Mouse (Mus musculus) hindlimb bud, embryonic 11.5 days (tissue): Measurements from ENCODE around the gene Hoxc9.

Experiments
- DNase-seq: peaks from one replicate; pipeline ENCODE4 v3.0.0-alpha.2; 2012; ENCODE audit warnings: low read depth, low spot score; ENCODE audit errors: extremely low spot score

The Hoxc9 gene

GRCm38 (mm10) chr15:102998608-102999182, 22.5 kb downstream of the Hoxc9 start:
- no peak for DNase-seq

DNA sequence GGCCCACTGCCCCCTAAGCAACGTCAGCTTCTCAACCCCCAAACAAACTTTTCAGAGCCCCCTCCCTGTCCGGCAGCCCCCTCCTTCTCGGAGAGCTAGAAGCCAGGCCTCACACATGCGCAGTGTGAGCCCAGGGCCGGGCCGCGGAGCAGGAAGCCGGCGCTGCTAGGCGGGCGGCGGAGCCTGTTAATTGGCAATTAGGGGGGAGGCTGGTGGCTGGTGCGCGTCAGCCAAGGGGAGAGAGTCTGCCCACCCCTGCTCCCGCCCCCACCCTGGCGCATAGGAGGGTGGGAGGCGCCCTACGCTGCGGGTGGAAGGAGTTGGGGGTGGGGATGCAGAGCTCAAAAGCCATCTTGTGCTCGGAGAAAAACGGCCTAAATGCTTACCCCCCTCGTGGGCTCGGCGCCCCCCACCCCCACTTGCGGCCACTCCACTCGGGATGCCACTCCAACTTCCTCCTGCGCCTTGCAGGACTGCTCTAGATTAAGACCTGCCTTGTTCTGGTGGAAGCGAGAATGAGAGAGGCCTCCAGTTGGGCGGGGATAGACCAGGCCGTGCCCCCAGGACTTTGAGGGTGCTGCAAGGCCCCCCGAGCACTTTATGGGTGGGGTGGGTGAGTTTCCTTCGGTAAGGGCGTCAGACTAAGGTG, 23.1 kb downstream of the Hoxc9 start:
- DNase-seq = no peak

DNA sequence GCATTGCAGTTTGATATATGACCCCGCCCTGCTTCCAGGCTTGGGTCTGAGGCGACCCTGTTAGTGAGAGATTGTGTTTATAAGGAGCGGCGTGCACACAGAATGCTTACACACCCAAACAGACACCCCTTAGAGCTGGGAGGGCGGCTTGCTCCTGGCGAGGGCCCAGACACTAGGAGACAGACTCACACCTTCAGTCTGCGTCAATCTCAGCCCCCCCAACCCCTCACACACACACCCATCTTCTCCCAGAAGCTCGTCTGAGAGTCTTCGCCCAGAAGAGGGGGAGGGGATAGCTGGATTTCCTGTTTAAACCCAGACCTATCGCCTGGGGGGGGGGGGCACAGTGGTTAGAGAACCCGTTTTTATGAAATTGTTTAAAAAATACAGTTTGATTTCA, 23.7 kb downstream of the Hoxc9 start:
- no peak for DNase-seq

GRCm38 (mm10) chr15:103000501-103000901, 24.3 kb downstream of the Hoxc9 start:
- no peak for DNase-seq

- DNase-seq = no peak
These were observed 25.1 kb downstream of the Hoxc9 start for GRCm38 (mm10) chr15:103001370-103001769.

GRCm38 (mm10) chr15:103002156-103002555, 25.9 kb downstream of the Hoxc9 start:
- DNase-seq = no peak

DNA sequence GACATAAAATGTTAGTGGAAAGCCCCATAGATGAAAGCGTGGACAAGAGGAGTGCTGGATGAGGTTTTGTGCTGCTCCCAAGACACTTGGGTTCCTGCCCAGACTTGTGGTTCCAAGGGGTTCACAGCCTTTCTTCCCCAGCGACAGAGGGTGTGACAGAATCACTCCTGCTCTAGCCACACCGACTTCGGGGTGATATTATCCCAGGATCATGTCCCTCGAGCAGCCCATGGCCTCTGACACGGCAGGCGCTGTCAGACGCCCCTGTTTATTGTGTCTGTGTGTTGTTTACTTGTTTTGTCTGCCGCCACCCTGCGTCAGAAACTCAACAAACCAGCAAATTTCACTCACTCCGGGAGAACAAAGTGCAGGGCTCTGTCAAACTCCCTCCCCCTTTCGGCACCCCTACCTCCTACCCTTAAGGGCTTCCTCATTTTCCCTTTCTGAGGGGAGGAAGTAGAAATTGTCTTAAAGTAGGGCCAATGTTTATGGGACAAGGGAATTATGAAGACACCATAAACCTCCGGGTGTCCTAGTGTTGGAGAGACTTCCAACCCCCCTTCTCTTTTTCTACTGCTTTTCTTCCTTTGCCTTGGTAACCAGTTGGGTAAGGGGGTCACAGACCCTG, 26.7 kb downstream of the Hoxc9 start:
- DNase-seq = no peak

DNA sequence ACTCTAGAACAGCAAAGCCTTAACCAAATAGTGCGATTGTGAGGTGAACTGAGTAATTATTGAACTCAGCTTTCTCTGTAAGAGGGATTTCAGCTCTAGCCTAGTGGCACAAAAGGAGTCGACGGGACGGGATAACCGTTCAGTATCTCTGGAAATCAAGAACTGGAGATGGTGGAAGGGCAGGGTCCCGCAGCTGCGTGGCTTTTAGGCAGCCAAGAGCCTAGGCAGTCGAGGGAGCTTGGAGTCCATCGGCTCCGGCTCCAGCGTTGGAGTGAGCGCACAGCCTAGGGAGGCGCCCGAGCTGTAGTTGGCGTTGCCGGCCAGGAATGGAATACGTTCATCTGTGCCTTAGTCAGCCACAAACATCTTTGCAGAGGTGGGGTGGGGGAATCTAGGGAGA, 29.1 kb downstream of the Hoxc9 start:
- no peak for DNase-seq

DNA sequence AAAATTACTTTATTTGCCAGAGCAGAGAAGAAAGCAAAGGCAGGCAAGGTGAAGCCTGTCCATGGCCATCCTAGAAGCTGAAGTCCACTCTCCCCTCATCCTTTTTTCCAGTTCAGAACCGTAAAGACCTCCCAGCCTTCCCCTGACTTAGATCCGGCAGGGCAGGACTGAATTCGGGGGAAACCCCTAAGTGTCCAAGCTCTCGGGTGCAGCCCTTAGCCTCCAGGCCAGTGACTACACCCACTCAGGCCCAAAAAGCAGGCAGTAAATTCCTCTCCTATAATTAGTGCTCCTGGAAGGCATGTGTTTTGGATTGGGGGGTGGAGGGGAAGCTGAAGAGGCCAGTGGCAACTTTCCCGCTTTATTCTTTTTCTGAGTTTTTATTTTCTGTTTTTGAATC, 29.6 kb downstream of the Hoxc9 start:
- DNase-seq = no peak

- DNase-seq = no peak
These were observed 30.1 kb downstream of the Hoxc9 start for GRCm38 (mm10) chr15:103006326-103006725.

DNA sequence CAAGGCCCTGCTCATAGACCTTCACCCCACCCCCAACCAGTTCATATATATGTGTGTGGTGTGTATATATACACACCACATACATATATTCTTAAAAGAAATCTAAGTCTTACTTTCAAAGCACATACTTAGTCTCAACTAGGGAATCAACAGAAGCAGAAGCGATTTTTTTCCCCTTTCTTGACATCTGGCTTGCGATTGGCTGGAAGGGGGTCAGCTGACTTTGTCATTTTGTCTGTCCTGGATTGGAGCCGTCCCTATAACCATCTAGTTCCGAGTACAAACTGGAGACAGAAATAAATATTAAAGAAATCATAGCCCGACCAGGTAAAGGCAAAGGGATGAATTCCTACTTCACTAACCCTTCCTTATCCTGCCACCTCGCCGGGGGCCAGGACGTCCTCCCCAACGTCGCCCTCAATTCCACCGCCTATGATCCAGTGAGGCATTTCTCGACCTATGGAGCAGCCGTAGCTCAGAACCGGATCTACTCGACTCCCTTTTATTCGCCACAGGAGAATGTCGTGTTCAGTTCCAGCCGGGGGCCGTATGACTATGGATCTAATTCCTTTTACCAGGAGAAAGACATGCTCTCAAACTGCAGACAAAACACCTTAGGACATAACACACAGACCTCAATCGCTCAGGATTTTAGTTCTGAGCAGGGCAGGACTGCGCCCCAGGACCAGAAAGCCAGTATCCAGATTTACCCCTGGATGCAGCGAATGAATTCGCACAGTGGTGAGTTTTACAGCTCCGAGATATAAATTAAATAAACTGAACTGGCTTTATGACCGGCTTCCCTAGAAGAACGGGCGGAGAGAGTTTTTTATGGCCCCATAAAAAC, 33.2 kb downstream of the Hoxc9 start:
- DNase-seq = no peak

DNA sequence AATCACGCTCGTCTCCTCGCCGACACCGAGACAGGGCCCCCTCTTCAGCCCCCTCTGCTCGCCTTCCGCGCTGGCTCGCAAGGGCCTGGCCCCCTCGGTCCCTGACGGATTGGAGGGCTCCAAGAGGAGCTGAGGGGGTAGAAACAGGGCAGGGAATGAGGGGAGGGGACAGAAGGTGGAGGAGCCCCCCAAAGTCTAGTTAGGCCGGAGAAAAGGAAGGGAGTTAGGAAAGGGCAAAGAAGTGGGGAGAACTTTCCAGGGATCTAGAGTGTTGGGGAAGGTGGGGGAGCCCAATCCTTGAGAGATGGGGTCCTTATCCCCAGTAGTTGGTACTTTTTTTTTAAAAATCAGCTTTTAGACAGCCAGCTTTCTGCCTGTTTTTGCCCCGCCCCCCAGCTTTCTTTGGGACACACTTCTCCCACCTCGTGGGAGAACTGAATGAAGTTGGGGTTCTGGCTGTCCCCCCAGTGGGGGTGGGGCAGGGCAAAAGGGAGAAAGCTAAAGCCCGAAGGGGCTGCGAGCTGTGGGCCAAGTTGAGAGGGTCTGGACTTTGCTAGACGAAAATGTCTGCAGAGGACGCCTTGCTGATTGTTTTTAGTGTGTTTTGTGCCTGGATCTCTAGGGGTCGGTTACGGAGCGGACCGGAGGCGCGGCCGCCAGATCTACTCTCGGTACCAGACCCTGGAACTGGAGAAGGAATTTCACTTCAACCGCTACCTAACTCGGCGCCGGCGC, 34.0 kb downstream of the Hoxc9 start:
- DNase-seq = no peak

- DNase-seq = no peak
These were observed 34.8 kb downstream of the Hoxc9 start for GRCm38 (mm10) chr15:103010847-103011555.

- no peak for DNase-seq
These were observed 35.8 kb downstream of the Hoxc9 start for GRCm38 (mm10) chr15:103011928-103012486.

DNA sequence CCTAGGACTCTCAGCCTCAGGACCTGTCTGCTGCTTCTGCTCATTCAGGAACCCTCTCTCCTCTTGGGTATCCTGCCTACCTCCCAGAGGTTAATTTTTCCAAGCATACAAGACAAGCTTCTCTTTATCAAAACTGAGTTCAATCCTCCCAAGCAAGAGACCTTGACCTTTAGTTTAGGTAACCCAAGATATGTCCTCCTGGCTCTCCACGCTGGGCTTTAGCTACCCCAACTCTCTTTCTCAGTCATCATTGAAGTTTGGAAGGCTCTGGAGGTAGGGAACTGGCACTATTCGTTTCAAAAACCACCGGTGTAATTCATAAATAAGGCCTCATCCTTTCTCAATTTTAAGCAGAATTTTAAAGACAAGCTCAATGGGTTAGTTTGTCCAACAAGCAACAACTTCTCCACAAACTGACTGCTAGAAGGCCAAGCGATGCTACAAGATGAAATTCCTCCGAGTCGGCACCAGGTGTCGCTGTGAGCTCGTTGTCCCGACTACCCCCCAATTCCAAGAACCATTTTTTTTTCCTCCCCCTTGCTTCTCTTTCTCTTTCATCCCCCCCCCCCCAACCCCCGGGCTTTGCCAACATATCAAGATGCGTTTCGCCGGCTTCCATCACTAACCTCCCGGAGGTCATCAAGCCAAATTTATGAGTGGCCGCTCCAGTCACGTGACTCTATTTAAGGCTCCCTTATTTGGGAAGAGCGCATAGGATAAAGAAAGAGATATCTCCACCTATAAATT, 37.2 kb downstream of the Hoxc9 start:
- DNase-seq = no peak

DNA sequence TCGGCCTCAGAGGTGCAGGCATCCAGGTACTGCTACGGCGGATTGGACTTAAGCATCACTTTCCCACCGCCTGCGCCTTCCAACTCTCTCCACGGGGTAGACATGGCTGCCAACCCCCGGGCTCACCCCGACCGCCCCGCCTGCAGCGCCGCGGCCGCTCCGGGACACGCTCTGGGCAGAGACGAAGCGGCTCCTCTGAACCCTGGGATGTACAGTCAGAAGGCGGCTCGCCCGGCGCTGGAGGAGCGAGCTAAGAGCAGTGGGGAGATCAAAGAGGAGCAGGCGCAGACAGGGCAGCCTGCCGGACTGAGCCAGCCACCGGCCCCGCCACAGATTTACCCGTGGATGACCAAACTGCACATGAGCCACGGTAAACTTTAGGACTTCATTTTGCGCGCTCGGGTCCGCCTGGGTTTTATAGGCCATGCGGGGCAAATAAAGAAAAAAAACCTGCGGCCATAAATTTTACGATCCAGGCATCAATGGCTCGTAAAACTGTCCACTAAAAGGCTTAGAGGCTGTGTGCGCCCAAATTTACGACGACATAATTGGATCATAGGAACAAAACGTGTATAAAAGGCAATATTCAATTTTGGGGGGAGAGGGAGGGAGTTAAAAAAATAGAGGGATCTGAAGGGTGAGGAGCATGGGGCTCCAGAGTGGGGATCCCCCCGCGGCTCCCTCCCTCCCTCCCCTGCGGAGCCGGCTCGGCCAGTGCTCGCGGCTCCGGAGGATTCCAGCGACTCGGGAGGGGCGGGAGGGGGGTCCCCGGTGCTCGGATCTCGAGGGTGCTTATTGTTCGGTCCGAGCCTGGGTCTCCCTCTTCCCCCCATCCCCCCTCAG, 38.1 kb downstream of the Hoxc9 start:
- DNase-seq = peak; percentile 88

GRCm38 (mm10) chr15:103015009-103015399, 38.8 kb downstream of the Hoxc9 start:
- no peak for DNase-seq

DNA sequence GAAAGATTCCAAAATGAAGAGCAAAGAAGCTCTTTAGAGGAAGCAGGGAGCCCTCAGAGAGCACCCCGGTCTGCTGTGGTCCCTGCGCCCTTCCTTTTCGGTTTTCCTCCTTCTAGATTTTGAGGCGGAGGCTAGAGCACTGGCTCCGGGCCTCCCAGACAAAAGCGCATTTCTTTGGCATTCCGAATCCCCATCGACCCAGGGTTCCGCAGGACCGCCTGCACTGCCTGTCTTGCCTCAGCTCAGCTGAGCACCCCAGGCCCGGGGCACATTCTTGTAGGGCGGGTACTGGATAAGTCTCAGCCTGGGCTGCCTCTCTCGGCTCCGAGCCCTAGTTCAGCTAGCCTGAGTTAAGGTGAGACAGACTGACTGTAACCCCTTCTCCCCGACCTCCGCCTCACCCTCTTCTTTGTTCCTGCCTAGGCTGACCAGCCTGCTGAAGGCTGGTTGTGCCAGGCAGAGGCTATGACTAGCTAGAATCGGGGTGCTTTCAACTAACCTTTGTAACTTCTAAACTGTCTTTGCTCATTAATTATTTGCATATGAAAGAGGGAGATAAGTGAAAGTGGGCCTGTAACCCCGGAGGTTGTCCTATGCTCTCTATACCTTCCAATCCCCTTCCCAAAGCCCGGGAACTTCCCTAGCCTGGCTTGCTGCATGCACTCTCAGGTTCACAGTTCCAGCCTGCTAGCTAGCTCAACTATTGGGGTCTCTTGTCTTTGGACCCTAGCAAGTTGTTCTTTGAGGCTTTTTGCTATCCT, 39.3 kb downstream of the Hoxc9 start:
- no peak for DNase-seq
